Mouse (Mus musculus): ENCODE results near the gene H2-M10.4. TPM values are rescaled to one million over a fixed set of nuclear protein-coding genes. Genes with fewer than 3 reads are reported as not detected.
"Not testable (repeated sequence)": the region's sequence is repeated elsewhere in the genome, so short reads cannot be mapped to it uniquely, and the experiment has no call there.

Gene H2-M10.4
- total RNA-seq (2021) (not detected), polyA plus RNA-seq (2012; rRNA removed) (not detected in 2 replicates)
- long read RNA-seq, result 0 reads

DNA sequence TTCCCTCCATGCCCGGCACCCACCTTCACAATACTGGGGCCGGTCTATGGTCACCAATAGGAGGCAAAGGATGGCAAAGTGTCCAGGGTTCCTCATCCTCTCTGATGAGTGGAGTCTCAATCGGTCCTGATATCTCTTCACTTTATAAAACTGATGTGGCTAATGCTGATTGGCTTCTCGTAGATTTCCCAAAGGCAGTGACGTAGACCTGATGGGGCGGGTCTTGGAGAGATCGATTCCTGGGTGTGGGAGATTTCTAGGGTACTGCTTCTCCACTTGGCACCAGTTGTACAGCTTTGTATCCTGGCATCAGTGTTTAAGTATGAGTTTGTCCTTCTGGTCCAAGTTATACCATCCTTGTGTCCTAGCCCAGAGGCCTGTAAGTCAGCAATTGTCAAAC is at the start of gene H2-M10.4:
TSS of gene H2-M10.4 (minus strand) at position 101 of the 400 bp plus-strand sequence.
- no peak for DNase-seq

DNA sequence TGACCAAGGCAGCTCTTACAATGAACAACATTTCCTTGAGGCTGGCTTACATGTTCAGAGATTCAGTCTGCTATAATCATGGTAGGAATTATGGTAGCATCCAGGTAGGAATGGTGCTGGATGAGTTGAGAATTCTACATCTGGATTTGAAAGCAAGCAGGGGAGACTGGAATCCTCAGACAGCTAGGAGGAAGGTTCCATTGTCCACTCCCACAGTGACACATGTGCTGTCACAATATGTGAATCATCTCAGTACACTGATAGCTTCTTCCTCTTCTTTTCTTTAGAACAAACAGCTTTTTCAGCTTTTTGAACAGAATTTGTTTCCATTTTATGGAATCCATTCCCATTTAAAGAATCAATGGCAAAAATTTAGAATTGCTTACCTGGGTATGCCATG is 41.8 kb upstream of the H2-M10.4 start:
- DNase-seq, result no peak

GRCm38 (mm10) chr17:36500435-36500834 is 38.3 kb upstream of the H2-M10.4 start:
- no peak for DNase-seq

- not testable (repeated sequence) for DNase-seq
These were observed 26.0 kb upstream of the H2-M10.4 start for GRCm38 (mm10) chr17:36488181-36488580.

DNA sequence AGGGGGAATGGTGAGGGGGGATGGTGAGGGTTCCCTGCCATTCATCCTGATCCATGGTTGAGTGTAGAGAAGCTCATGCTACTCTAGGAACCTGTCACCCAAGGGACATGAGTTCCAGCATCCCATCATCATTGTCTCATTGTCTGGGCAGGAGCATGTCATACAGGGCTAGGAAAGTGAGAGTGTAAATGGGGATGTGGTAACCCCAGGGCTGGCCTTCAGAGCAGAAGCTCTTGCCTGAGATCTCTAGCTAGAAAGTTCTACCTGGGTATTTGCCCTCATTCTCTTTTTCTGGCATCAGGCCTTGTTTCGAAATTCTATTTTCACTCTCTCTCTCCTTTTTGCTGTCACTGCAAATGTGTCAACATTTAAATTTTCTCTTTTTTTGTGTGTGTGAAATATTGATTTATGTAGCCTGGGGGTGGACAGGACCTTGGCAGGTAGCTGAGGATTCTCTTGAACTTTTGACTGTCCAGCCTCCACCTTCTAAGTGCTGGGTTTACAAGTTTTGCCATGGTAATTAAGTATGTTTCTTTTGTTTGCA is 24.6 kb upstream of the H2-M10.4 start:
- no peak for DNase-seq

DNA sequence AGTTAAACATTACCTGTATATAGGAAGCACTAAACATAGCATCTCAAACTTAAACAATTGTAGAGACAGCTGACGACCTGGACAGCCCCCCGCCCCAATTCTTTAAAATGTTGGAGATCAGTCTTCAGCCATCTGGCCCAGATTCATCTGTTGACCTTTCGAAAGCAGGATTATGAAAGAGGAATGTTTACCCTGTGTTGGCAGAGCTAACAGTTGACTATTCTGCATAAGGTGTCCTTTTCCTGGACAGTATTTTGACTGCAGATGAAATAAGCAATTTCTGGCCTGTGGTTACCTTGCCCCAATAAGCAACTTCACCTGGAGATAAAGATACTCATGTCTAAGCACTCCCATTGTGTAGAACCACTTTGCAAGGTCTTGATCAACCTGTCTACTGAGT is 21.7 kb upstream of the H2-M10.4 start:
- no peak for DNase-seq

- no peak for DNase-seq
These were observed 5.9 kb downstream of the H2-M10.4 start for GRCm38 (mm10) chr17:36456260-36456659.

DNA sequence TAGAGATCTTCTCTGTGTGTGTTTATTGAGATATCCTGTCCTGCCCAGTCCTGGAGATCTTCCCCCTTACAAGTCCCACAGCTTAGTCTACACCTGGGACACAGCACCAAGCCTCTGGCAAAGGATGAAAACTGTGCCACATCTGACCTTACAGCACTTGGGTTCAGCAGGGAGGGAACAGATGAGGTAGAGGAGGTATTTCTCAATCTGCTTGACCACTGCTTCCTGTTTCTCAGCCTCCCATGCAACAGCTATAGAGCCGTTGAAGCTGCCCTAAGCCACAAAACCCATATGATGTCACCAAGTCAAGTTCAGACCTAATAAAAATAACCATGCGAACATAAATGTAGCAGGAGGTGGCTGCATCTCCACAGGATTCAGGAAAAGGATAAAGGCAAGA is 30.7 kb downstream of the H2-M10.4 start:
- DNase-seq, result no peak

- peak; percentile 18 for DNase-seq
These were observed 43.9 kb downstream of the H2-M10.4 start for GRCm38 (mm10) chr17:36418091-36418754.

GRCm38 (mm10) chr17:36417416-36417815 is 44.7 kb downstream of the H2-M10.4 start:
- no peak for DNase-seq

- DNase-seq, result peak; percentile 14
These were observed 46.7 kb downstream of the H2-M10.4 start for GRCm38 (mm10) chr17:36415407-36415806.

GRCm38 (mm10) chr17:36414361-36414760 is 47.8 kb downstream of the H2-M10.4 start:
- DNase-seq, result no peak

Other genes starting within 250 kb of the H2-M10.4 start
- 10 to 100 TPM; 43.6 to 60.5 TPM for gene Rpp21, start 204.3 kb downstream of the H2-M10.4 start, total RNA-seq (2021)
- gene Rpp21, start 204.3 kb downstream of the H2-M10.4 start, polyA plus RNA-seq (2012; rRNA removed), result 89.4 and 106 TPM in 2 replicates
- 10 to 100 TPM; 16.1 to 18.4 TPM for gene Trim39, start 190.1 kb downstream of the H2-M10.4 start, total RNA-seq (2021)
- gene Trim39, start 190.1 kb downstream of the H2-M10.4 start, polyA plus RNA-seq (2012; rRNA removed), result 14.1 and 14.7 TPM in 2 replicates
- not detected for gene H2-M10.2, start 175.8 kb downstream of the H2-M10.4 start, total RNA-seq (2021)
- not detected in 2 replicates for gene H2-M10.2, start 175.8 kb downstream of the H2-M10.4 start, polyA plus RNA-seq (2012; rRNA removed)
- not detected for gene H2-M10.1, start 136.2 kb downstream of the H2-M10.4 start, total RNA-seq (2021)
- gene H2-M10.1, start 136.2 kb downstream of the H2-M10.4 start, polyA plus RNA-seq (2012; rRNA removed), result not detected in 2 replicates
- not detected for gene H2-M10.3, start 93.9 kb downstream of the H2-M10.4 start, total RNA-seq (2021)
- gene H2-M10.3, start 93.9 kb downstream of the H2-M10.4 start, polyA plus RNA-seq (2012; rRNA removed), result not detected in 2 replicates
- not detected for gene H2-M11, start 84.7 kb upstream of the H2-M10.4 start, total RNA-seq (2021)
- gene H2-M11, start 84.7 kb upstream of the H2-M10.4 start, polyA plus RNA-seq (2012; rRNA removed), result not detected in 2 replicates
- under 1 TPM in 1 of 2 experiments, not detected in 1; 0.28 TPM for gene H2-M9, start 180.3 kb upstream of the H2-M10.4 start, total RNA-seq (2021)
- not detected in 2 replicates for gene H2-M9, start 180.3 kb upstream of the H2-M10.4 start, polyA plus RNA-seq (2012; rRNA removed)
- not detected for gene H2-M1, start 209.9 kb upstream of the H2-M10.4 start, total RNA-seq (2021)
- not detected in 2 replicates for gene H2-M1, start 209.9 kb upstream of the H2-M10.4 start, polyA plus RNA-seq (2012; rRNA removed)